Mouse (Mus musculus) retina, postnatal 1 day (tissue): ENCODE measurements at regions not wholly inside any gene's neighbourhood (a gene's known extent, or its start where the extent isn't known, plus 50 kb on each side); places are given as distances from the start of the nearest gene placed in this dataset.

ENCODE experiments used
- DNase-seq: peaks from one replicate; pipeline ENCODE4 v3.0.0-alpha.2; 2012

- no peak for DNase-seq
Observed at GRCm38 (mm10) chr5:53384026-53384425, 81.9 kb upstream of the Rbpj start.

- no peak for DNase-seq
Observed at GRCm38 (mm10) chr5:53385513-53386148, 80.3 kb upstream of the Rbpj start.

- DNase-seq, result no peak
Observed at GRCm38 (mm10) chr5:53393571-53393970, 72.4 kb upstream of the Rbpj start.

- no peak for DNase-seq
Observed at GRCm38 (mm10) chr5:53394560-53394959, 71.4 kb upstream of the Rbpj start.

GRCm38 (mm10) chr5:53398428-53399058 lies 67.4 kb upstream of the Rbpj start:
- DNase-seq, result no peak

- DNase-seq, result no peak
Observed at GRCm38 (mm10) chr5:53401093-53401492, 64.9 kb upstream of the Rbpj start.

- DNase-seq, result no peak
Observed at GRCm38 (mm10) chr5:53402022-53402421, 63.9 kb upstream of the Rbpj start.

- DNase-seq, result no peak
Observed at GRCm38 (mm10) chr5:53402619-53403151, 63.3 kb upstream of the Rbpj start.

- no peak for DNase-seq
Observed at GRCm38 (mm10) chr5:53405929-53406328, 60.0 kb upstream of the Rbpj start.

GRCm38 (mm10) chr5:53407646-53408045 lies 58.3 kb upstream of the Rbpj start:
- DNase-seq, result no peak

GRCm38 (mm10) chr5:53408235-53408634 lies 57.7 kb upstream of the Rbpj start:
- no peak for DNase-seq

GRCm38 (mm10) chr5:53409740-53410139 lies 56.2 kb upstream of the Rbpj start:
- DNase-seq, result no peak

GRCm38 (mm10) chr5:53412391-53413075 lies 53.4 kb upstream of the Rbpj start:
- DNase-seq, result peak; percentile 3

GRCm38 (mm10) chr5:53413677-53414076 lies 52.3 kb upstream of the Rbpj start:
- DNase-seq, result no peak

GRCm38 (mm10) chr5:53415472-53415871 lies 50.5 kb upstream of the Rbpj start:
- DNase-seq, result no peak
